Mouse (Mus musculus) right cerebral cortex, postnatal 36 days (tissue): ENCODE results near the gene Pik3c2g.

Experiments used
- DNase-seq, 2 experiments: peaks; one replicate each; pipeline ENCODE4 v3.0.0; 2022; ENCODE audit warnings: low spot score in 2 of 2, mixed read lengths in 1 of 2

Gene Pik3c2g

GRCm38 (mm10) chr6:139586892-139587291 is at the start of gene Pik3c2g:
TSS of gene Pik3c2g (plus strand) at chr6:139587221.
- DNase-seq: no peak

GRCm38 (mm10) chr6:139538469-139538868 is 48.6 kb upstream of the Pik3c2g start:
- no peak for DNase-seq

- no peak for DNase-seq
Observed at GRCm38 (mm10) chr6:139555537-139556179, 31.4 kb upstream of the Pik3c2g start.

GRCm38 (mm10) chr6:139569211-139569610 is 17.8 kb upstream of the Pik3c2g start:
- DNase-seq: no peak

- no peak for DNase-seq
Observed at GRCm38 (mm10) chr6:139575854-139576253, 11.2 kb upstream of the Pik3c2g start.

GRCm38 (mm10) chr6:139576261-139577014 is 10.6 kb upstream of the Pik3c2g start:
- DNase-seq: no peak

GRCm38 (mm10) chr6:139577026-139577861 is 9.8 kb upstream of the Pik3c2g start:
- no peak for DNase-seq

- DNase-seq: no peak
Observed at GRCm38 (mm10) chr6:139587478-139587877, 457 bp downstream of the Pik3c2g start.

GRCm38 (mm10) chr6:139588409-139588808 is 1.4 kb downstream of the Pik3c2g start:
- no peak for DNase-seq

- DNase-seq: peak; percentile 14 to 19
Observed at GRCm38 (mm10) chr6:139589291-139589690, 2.3 kb downstream of the Pik3c2g start.

GRCm38 (mm10) chr6:139589854-139590253 is 2.8 kb downstream of the Pik3c2g start:
- no peak for DNase-seq

GRCm38 (mm10) chr6:139592081-139592480 is 5.1 kb downstream of the Pik3c2g start:
- no peak for DNase-seq

- DNase-seq: no peak
Observed at GRCm38 (mm10) chr6:139596433-139596832, 9.4 kb downstream of the Pik3c2g start.

- no peak for DNase-seq
Observed at GRCm38 (mm10) chr6:139599216-139599615, 12.2 kb downstream of the Pik3c2g start.

- peak in 1 of 2 experiments; percentile 12 for DNase-seq
Observed at GRCm38 (mm10) chr6:139618774-139619173, 31.8 kb downstream of the Pik3c2g start.

- no peak for DNase-seq
Observed at GRCm38 (mm10) chr6:139624756-139625155, 37.7 kb downstream of the Pik3c2g start.

GRCm38 (mm10) chr6:139634561-139634960 is 47.5 kb downstream of the Pik3c2g start:
- DNase-seq: no peak

GRCm38 (mm10) chr6:139655399-139655798 is 68.4 kb downstream of the Pik3c2g start:
- no peak for DNase-seq

GRCm38 (mm10) chr6:139662462-139662861 is 75.4 kb downstream of the Pik3c2g start:
- DNase-seq: no peak

GRCm38 (mm10) chr6:139718416-139718984 is 131.5 kb downstream of the Pik3c2g start:
- no peak for DNase-seq

- no peak for DNase-seq
Observed at GRCm38 (mm10) chr6:139719639-139720221, 132.7 kb downstream of the Pik3c2g start.
